Mouse (Mus musculus): ENCODE data around the gene Cuedc1.

The Cuedc1 gene

GRCm38 (mm10) chr11:88086737-88087627 lies 10.9 kb upstream of the Cuedc1 start:
- peak; percentile 97 for DNase-seq

- no peak for DNase-seq
These were observed 8.7 kb upstream of the Cuedc1 start for GRCm38 (mm10) chr11:88089150-88089549.

GRCm38 (mm10) chr11:88090293-88090692 lies 7.6 kb upstream of the Cuedc1 start:
- no peak for DNase-seq

DNA sequence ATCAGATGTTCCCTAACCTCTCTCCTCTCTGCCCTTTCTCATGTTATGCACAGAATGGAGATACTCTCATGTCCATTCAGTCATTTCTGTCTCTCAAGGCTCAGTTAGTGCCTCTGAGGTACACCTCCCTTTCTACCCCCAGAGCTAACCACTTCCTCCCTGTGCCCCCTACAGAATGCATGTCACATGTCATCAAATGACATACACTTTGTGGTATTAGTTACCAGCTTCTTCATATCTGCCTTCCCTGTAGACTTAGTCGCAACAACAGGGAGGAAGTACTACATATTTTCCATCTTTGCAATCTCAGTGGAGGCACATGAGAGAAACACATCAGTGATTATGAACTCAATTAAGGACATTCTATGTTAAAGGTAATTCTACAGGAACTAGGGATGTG lies 5.9 kb upstream of the Cuedc1 start:
- DNase-seq, result no peak

DNA sequence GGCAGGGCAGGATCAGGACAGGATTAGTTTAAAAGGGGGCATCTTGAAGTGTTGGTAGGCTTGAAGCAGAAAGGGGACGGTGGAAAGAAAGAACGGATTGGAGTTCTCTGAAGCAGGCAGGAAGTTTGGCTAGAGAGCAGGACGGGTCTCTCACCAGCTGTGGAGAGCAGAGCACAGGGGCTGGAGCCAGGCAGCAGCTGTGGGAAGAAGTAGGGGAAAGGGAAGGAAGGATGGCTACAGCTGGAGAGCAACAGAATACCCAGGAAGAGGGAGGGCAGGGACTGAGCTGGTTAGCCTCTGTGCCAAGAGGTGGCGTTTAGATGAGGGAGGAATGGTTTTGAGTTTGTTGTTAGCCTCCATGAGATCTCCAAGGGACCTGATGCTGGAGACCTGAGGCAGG lies 685 bp upstream of the Cuedc1 start:
- DNase-seq, result no peak

- peak; percentile 91 for DNase-seq
These were observed 1.1 kb downstream of the Cuedc1 start for GRCm38 (mm10) chr11:88098787-88099598.

DNA sequence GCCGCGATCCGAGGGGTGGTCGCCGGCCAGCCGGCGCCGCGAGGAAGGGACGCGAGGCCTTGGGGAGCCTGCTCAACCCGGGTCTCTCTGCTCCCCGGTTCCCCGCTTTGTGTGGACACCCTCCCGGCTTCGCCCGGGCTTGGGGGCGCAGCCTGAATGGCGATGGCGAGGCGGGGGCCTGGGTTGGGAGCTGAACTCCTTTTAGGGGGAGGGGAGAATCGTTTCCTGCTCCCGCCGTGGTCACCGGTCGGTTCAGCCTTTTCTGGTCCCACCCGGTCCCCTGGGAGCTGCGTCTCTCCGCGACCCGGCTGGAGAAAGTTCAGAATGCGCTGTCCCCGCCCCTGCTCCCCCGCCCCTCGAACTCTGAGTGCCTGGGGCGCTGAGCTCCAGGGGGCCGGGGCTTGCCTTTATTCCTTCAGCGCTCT lies 1.8 kb downstream of the Cuedc1 start:
- DNase-seq, result peak; percentile 86

- no peak for DNase-seq
These were observed 2.3 kb downstream of the Cuedc1 start for GRCm38 (mm10) chr11:88100170-88100569.

DNA sequence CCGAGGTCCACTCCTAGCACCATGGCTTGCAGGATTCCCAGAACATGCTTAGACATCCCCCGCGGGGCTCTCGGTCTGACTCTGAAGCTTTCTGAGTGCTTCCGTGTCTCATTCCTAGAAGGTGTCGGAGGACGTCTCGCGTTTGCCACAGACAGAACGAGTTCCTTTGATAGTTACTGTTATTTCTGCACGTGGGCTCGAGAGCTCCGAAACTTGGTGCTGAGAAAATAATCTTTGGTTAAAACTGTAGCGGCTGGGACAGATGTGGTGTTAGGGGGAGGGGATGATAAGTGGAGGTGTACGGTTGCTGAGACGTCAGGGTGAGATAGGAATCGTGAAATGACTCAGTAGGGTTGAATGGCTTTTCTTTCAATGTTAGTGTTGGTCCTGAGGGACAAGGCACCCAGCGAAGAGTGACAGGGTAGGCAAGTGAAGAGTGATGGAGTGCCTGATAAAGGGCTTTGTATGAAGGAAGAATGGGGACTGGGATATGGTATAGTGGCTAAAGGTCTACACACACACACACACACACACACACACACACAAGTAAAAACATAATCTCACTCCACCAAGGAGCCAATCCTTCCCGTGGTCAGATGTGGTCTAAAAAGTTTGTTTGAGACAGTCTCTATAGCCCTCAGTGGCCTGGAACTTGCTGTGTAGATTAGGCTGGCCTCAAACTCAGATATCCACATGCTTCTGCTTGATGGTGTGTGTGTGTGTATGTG lies 5.5 kb downstream of the Cuedc1 start:
- no peak for DNase-seq

GRCm38 (mm10) chr11:88105494-88106291 lies 7.8 kb downstream of the Cuedc1 start:
- no peak for DNase-seq

DNA sequence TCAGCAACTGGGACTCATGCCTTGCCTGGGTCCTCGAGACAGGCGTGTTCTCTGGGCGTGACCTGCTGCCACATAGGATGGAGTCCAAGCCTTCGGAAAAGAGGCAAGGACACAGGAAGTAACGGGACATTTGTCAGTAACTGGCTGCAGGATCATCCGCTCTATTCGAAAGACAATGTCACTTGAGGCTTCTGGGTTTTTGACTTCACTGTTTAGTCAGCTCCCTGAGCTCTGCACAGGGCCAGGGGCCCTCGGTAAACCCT lies 8.4 kb downstream of the Cuedc1 start:
- no peak for DNase-seq

DNA sequence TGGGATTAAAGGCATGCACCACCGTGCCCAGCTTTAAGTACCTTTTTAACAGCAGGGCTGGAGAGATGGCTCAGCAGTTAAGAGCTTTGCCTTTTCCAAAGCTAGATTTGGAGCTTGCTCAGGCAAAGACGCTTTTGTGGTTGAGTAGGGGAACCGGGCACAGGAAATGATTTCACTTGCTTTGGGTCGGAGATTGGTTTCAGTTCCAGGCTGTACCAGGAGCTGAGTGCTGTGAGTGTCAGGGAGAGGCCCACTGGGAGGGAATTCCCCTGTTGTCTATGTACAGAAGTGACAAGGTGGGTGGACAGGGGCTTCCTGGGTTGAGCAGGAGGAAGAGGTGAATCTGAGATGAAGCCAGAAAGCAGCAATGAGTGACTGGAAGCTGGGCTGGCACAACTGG lies 9.5 kb downstream of the Cuedc1 start:
- no peak for DNase-seq

DNA sequence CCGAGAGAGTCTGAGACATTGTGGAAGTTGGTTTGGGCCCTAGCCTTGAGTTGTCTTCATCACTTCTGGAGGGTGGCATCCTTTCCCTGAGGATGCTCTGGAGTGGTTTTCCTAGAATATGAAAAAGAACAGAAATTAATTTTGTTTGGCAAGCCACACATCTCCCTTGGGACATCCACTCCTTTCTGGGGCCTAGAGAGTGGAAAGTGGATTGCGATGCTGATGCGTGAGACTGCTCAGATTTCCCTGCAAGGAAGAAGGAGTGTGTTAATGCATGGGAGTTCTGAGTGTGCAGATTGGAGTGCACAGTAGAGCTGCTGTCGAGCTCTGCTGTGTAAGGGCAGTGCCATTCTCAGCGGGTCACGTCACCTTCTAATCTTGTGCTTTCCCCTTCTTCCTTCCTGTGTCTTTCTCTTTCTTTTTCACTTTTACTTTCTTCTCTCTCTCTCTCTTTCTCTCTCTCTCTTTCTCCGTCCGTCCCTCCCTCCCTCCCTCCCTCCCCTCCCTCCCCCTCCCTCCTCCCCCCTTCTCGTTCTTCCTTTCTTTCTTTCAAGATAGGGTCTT lies 12.3 kb downstream of the Cuedc1 start:
- no peak for DNase-seq

DNA sequence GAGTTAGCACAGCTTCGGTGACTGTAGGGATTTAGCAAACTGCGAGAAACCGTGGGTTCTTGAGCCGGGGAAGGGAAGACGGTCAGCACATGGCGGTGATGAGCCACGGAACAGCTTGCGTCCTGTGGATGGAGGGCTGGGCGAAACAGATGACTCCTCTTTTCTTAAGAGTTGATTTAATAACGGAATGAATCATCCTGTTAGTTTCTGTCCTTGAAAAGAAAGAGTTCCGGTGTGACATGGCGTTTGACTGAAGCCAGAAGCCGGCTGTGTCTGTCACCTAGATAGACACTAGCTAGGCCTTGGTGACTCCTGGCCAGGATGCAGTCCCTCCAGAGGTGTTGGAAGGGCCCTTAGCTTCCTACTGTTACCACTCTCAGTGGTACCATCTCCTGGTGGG lies 14.2 kb downstream of the Cuedc1 start:
- no peak for DNase-seq

DNA sequence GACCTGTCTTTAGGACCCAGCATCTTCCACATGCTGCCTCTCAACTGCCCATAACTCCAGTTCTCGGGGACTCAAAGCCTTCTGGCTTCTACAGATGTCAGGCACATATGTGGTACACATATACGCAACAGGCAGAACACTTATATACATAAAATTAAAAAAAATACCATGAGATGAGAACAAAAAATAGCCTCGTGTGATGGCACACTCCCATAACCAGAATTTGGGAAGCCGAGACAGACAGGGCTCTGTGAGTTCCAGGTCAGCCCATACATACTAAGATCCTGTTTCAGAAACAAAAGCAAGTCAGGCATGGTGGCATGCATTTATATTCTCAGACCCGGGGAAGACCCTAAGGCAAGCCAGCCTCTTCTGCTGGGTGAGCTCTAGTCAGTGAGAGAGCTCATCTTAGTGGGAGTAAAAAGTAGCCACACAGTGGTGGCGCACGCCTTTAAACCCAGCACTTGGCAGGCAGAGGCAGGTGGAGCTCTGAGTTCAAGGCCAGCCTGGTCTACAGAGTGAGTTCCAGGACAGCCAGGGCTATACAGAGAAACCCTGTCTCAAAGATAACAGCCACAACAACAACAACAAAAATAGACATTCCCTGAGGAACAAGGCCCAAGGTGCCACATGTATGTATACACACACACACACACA lies 14.9 kb downstream of the Cuedc1 start:
- DNase-seq, result no peak

GRCm38 (mm10) chr11:88113543-88114271 lies 15.8 kb downstream of the Cuedc1 start:
- no peak for DNase-seq

GRCm38 (mm10) chr11:88114871-88115301 lies 17.0 kb downstream of the Cuedc1 start:
- no peak for DNase-seq

GRCm38 (mm10) chr11:88116568-88116967 lies 18.7 kb downstream of the Cuedc1 start:
- no peak for DNase-seq

GRCm38 (mm10) chr11:88117356-88118090 lies 19.7 kb downstream of the Cuedc1 start:
- DNase-seq, result no peak

GRCm38 (mm10) chr11:88118091-88118440 lies 20.2 kb downstream of the Cuedc1 start:
- DNase-seq, result no peak
